Mouse (Mus musculus) embryo, embryonic 10.5 days (tissue): ENCODE data around the gene Tbrg1.

Source experiments
- DNase-seq: peaks from one replicate; pipeline ENCODE4 v3.0.0-alpha.2; 2015; ENCODE audit warnings: low spot score

The Tbrg1 gene

GRCm38 (mm10) chr9:37629941-37630340, 27.2 kb downstream of the Tbrg1 start:
- DNase-seq, result no peak

GRCm38 (mm10) chr9:37628581-37628980, 28.5 kb downstream of the Tbrg1 start:
- no peak for DNase-seq

- no peak for DNase-seq
Observed at GRCm38 (mm10) chr9:37627263-37627662, 29.8 kb downstream of the Tbrg1 start.

GRCm38 (mm10) chr9:37626103-37626567, 31.0 kb downstream of the Tbrg1 start:
- no peak for DNase-seq

GRCm38 (mm10) chr9:37625641-37626040, 31.5 kb downstream of the Tbrg1 start:
- DNase-seq, result peak; percentile 8

- no peak for DNase-seq
Observed at GRCm38 (mm10) chr9:37625129-37625528, 32.0 kb downstream of the Tbrg1 start.

GRCm38 (mm10) chr9:37624502-37624901, 32.6 kb downstream of the Tbrg1 start:
- no peak for DNase-seq

GRCm38 (mm10) chr9:37623981-37624380, 33.1 kb downstream of the Tbrg1 start:
- no peak for DNase-seq

- DNase-seq, result no peak
Observed at GRCm38 (mm10) chr9:37621290-37621689, 35.8 kb downstream of the Tbrg1 start.

- DNase-seq, result peak; percentile 71
Observed at GRCm38 (mm10) chr9:37616770-37617169, 40.3 kb downstream of the Tbrg1 start.

- no peak for DNase-seq
Observed at GRCm38 (mm10) chr9:37615220-37615619, 41.9 kb downstream of the Tbrg1 start.

GRCm38 (mm10) chr9:37614316-37614715, 42.8 kb downstream of the Tbrg1 start:
- DNase-seq, result no peak

- no peak for DNase-seq
Observed at GRCm38 (mm10) chr9:37613911-37614280, 43.2 kb downstream of the Tbrg1 start.

- DNase-seq, result peak; percentile 96
Observed at GRCm38 (mm10) chr9:37613182-37613910, 43.8 kb downstream of the Tbrg1 start, which contains the start of gene Spa17. TSS of gene Spa17 (minus strand) at chr9:37613722.

GRCm38 (mm10) chr9:37609558-37609957, 47.6 kb downstream of the Tbrg1 start:
- DNase-seq, result no peak

- DNase-seq, result no peak
Observed at GRCm38 (mm10) chr9:37605089-37605488, 52.0 kb downstream of the Tbrg1 start.

- DNase-seq, result no peak
Observed at GRCm38 (mm10) chr9:37600538-37601205, 56.4 kb downstream of the Tbrg1 start.
